Mouse (Mus musculus) limb, embryonic 14.5 days (tissue): ENCODE measurements around the gene Dpp8. TPM values are rescaled to one million over a fixed set of nuclear protein-coding genes. Genes with fewer than 3 reads are reported as not detected.
A peak's percentile ranks its signal among the peaks of the same experiment; 100 is the strongest.

Source experiments
- ATAC-seq: fragments of 200-750 bp; cut with Nextera tagmentation; 2 replicates; pipeline ENCODE4 v1.8.0; 2017; ENCODE audit warnings: low read depth, moderate number of reproducible peaks, moderate TSS enrichment; ENCODE audit not compliant: low FRiP score
- DNase-seq: peaks from one replicate; pipeline ENCODE4 v3.0.0-alpha.2; 2015; ENCODE audit warnings: low spot score
- H3K27ac ChIP-seq: fragments of 300-500 bp; sonication (generic); replicated peaks from 2 replicates; pipeline ENCODE4 v1.5.1; 2014; ENCODE audit warnings: low read depth, mild to moderate bottlenecking, low read length, moderate library complexity, mixed read lengths
- H3K27me3 ChIP-seq: fragments of 300-500 bp; sonication (generic); 2 replicates; pipeline ENCODE4 v1.6.1; 2014; ENCODE audit warnings: low read length, mixed read lengths; ENCODE audit not compliant: control insufficient read depth, insufficient read depth
- H3K36me3 ChIP-seq: fragments of 300-500 bp; sonication (generic); 2 replicates; pipeline ENCODE4 v1.6.1; 2014; ENCODE audit warnings: mild to moderate bottlenecking, low read length, moderate library complexity, mixed read lengths; ENCODE audit not compliant: control insufficient read depth, insufficient read depth
- H3K4me1 ChIP-seq: fragments of 300-500 bp; sonication (generic); 2 replicates; pipeline ENCODE4 v1.6.1; 2014; ENCODE audit warnings: antibody characterized with exemption, low read length, mixed read lengths; ENCODE audit not compliant: control insufficient read depth, insufficient read depth
- H3K4me2 ChIP-seq: fragments of 300-500 bp; sonication (generic); replicated peaks from 2 replicates; pipeline ENCODE4 v1.6.1; 2014; ENCODE audit warnings: low read depth, mild to moderate bottlenecking, low read length, moderate library complexity; ENCODE audit not compliant: severe bottlenecking
- H3K4me3 ChIP-seq: fragments of 300-500 bp; sonication (generic); replicated peaks from 2 replicates; pipeline ENCODE4 v1.5.1; 2014; ENCODE audit warnings: low read length
- H3K9ac ChIP-seq: fragments of 300-500 bp; sonication (generic); 2 replicates; pipeline ENCODE4 v1.6.1; 2014; ENCODE audit warnings: mild to moderate bottlenecking, low read depth, low read length, moderate library complexity; ENCODE audit not compliant: severe bottlenecking
- H3K9me3 ChIP-seq: fragments of 300-500 bp; sonication (generic); 2 replicates; pipeline ENCODE4 v1.6.1; 2016; ENCODE audit warnings: low read length; ENCODE audit not compliant: control insufficient read depth
- POLR2A ChIP-seq: fragments of 200-500 bp; IDR thresholded peaks from 2 replicates; pipeline ENCODE4 v1.8.0; 2012; ENCODE audit warnings: inconsistent platforms, mild to moderate bottlenecking, moderate library complexity, borderline replicate concordance; ENCODE audit not compliant: insufficient read depth, insufficient read length; ENCODE audit errors: extremely low read depth
- WGBS: fragments of 180-500 bp; shearing (Covaris S2); extraction: QIAGEN DNeasy Blood & Tissue Kit; methylation state at CpG from one replicate; pipeline ENCODE4 v1.1.7; 2014; 5-methylcytosine and 5-hydroxymethylcytosine counted together
- polyA plus RNA-seq, 2 experiments: library from polyadenylated mRNA; depleted of rRNA in 1 of 2; stranded (reverse) in 1 of 2; unstranded in 1 of 2; fragments of >200 nt; fragmentation: Nextera tagmentation in 1 of 2; extraction: Ambion mirVana in 1 of 2; gene quantifications; 2 replicates each; pipeline versions ENCODE4 v1.2.1 to v1.2.3; 2012 to 2014

Gene Dpp8
- polyA plus RNA-seq, 2 experiments, result 29.1 to 52.3 TPM

DNA sequence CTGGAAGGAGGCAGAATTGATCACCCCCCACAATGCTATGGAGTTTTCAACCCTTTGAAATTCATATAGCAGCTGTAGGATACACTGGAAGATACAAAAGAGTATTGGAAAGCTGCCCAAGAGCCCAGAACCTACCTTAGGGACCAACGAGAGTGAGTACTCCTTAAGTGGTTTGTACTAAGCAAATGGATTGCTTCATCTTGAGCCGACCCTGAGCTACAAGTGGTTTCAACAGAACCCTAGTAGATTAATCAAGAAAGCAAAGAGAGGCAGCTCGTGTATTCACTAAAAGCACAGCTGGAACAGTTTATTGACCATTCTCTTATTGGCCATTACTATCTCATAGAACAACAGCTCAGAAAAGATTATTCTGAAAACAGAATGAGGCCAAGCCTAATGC, 13.1 kb upstream of the Dpp8 start:
- no peak overlapping the region for H3K27ac ChIP-seq
- 49% methylated on average over 3 of the region's 3 CpGs for WGBS
- H3K9me3 ChIP-seq, result no peaks in the 10 kb centered on the region
- H3K4me3 ChIP-seq, result no peak overlapping the region
- DNase-seq (no peak), ATAC-seq (no peak)
- no peaks in the 10 kb centered on the region for H3K27me3 ChIP-seq
- TF ChIP-seq POLR2A, result no peak
- H3K9ac ChIP-seq, result no peak overlapping the region
- no peak overlapping the region for H3K4me2 ChIP-seq
- H3K4me1 ChIP-seq, result peaks cover 12% of the 10 kb centered on the region
- H3K36me3 ChIP-seq, result no peaks in the 10 kb centered on the region

GRCm38 (mm10) chr9:65020128-65020527, 12.1 kb upstream of the Dpp8 start:
- Histone ChIP-seq H3K27me3 (no peaks in the 10 kb centered on the region), H3K27ac (no peak overlapping the region), H3K4me1 (peaks cover 12% of the 10 kb centered on the region), H3K4me2 (peak overlapping the region; percentile 74), H3K4me3 (peak overlapping the region; percentile 63), H3K9me3 (no peaks in the 10 kb centered on the region), H3K9ac (peak overlapping the region; percentile 71; the same call in 1 of the 2 replicates), H3K36me3 (no peaks in the 10 kb centered on the region)
- no peak for TF ChIP-seq POLR2A
- no peak for ATAC-seq
- DNase-seq, result no peak
- 69% methylated on average over 4 of the region's 4 CpGs for WGBS

GRCm38 (mm10) chr9:65020991-65021886, 11.0 kb upstream of the Dpp8 start, which contains the start of gene Hacd3:
Hacd3 (minus strand) TSS chr9:65021693.
- under 1% methylated on average over 77 of the region's 81 CpGs for WGBS
- Histone ChIP-seq H3K4me1 (peaks cover 12% of the 10 kb centered on the region), H3K36me3 (no peaks in the 10 kb centered on the region), H3K27me3 (no peaks in the 10 kb centered on the region), H3K27ac (peak within 1 kb of the TSS; percentile 69), H3K9ac (peak within 1 kb of the TSS; percentile 71), H3K4me2 (peak within 1 kb of the TSS; percentile 74), H3K4me3 (peak within 1 kb of the TSS; percentile 63), H3K9me3 (no peaks in the 10 kb centered on the region)
- TF ChIP-seq POLR2A, result peak; percentile 70; the same call in 1 of the 2 replicates
- ATAC-seq (peak; percentile 93), DNase-seq (peak; percentile 90)

GRCm38 (mm10) chr9:65021887-65022579, 10.2 kb upstream of the Dpp8 start:
- ATAC-seq, result no peak; the same call in 1 of the 2 replicates
- Histone ChIP-seq H3K9ac (peak overlapping the region; percentile 71), H3K9me3 (no peaks in the 10 kb centered on the region), H3K27me3 (no peaks in the 10 kb centered on the region), H3K4me3 (peak overlapping the region; percentile 63), H3K4me2 (peak overlapping the region; percentile 74), H3K4me1 (peaks cover 12% of the 10 kb centered on the region), H3K27ac (peak overlapping the region; percentile 64), H3K36me3 (no peaks in the 10 kb centered on the region)
- DNase-seq, result no peak
- no peak for TF ChIP-seq POLR2A
- 20% methylated on average over 9 of the region's 9 CpGs for WGBS

DNA sequence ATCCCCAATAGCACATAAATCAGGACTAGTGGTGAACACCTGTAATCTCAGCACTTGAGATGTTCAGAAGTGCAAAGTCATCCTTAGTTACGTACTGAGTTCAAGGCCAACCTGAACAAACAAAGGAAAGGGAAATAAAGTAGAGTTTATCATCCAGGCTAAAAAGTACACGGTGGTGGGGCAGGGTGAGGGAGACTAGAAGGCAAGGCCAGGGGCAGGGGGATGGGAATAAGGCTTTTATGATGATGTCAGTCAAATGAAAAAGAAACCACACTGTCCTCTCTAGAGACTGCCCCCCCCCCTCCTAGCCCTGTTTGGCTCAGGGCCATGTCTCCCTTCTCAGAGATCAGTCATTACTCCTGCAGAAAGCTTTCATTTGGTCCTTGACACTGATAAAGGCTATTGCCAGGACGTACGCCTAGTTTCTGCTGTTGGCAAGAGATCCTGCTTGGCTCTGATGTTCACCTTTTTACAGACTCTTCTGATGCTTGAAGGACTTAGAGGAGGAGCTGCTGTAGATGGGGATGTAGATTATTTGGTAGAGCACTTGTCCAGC, 9.6 kb upstream of the Dpp8 start:
- Histone ChIP-seq H3K9ac (no peak overlapping the region), H3K9me3 (no peaks in the 10 kb centered on the region), H3K36me3 (no peaks in the 10 kb centered on the region), H3K4me2 (no peak overlapping the region), H3K4me3 (no peak overlapping the region), H3K4me1 (peaks cover 12% of the 10 kb centered on the region), H3K27ac (no peak overlapping the region), H3K27me3 (no peaks in the 10 kb centered on the region)
- TF ChIP-seq POLR2A, result no peak
- WGBS, result 89% methylated on average over 4 of the region's 4 CpGs
- DNase-seq (no peak), ATAC-seq (no peak)
